Mouse (Mus musculus): Measurements from ENCODE around the gene 2310050C09Rik.

Gene 2310050C09Rik

DNA sequence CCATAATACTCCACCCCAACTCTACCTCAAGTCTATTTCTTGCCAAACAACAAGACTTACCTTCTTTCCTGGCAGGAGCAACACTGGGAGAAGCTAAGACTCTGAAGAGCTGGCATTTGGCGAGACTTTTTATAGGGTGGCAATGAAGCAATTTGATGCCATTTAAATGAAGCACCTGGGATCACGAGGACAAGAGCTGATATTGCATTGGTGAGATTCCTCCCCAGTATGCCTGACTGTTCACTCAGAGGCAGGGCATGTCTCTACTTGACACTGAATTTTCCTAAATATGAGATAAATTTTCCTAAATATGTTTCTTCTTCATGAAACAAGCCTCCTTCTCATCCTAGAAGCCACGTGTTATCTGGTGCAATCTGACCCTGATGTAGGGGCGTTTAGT, at the start of gene 2310050C09Rik:
TSS of gene 2310050C09Rik (minus strand) at position 101 of the 400 bp plus-strand sequence.
- DNase-seq (ENCODE audit: low spot score in 2 of 2) = no peak

DNA sequence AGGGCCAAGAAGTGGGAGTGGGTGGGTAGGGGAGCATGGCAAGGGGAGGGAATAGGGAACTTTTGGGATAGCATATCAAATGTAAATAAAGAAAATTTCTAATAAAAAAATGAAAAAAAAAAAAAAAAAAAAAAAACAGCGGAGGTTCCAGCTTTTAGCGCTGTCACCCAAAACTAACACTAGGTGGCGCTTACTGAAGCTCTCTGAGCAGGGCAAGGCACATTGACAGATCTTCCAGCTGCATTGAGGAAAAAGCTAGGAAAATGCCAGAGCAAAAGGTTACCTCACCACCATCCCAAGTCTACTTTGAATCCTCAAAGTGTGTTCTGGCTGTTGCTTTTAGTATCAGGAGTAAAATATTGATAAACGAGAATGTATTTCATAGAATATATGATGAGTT, 37.6 kb upstream of the 2310050C09Rik start:
- DNase-seq (ENCODE audit: low spot score in 2 of 2) = no peak

DNA sequence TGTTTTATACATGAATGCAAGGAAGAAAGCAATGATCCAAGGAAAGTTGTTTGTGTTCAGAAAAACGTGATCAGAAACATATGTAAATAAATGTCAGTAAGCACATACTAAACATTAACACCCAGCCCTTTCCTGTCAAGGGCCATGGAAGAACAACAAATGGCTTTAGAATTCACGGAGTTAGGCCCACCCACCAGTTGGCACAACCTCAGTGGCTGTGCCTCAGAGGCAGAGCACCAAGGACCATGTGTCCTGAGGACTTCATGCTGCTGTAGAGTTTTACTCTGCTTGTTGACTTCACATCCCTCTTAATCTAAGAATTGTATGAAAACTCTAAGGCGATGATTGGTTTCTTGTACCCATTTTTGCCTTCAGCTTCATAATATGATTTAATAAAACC, 35.2 kb upstream of the 2310050C09Rik start:
- no peak for DNase-seq (ENCODE audit: low spot score in 2 of 2)

DNA sequence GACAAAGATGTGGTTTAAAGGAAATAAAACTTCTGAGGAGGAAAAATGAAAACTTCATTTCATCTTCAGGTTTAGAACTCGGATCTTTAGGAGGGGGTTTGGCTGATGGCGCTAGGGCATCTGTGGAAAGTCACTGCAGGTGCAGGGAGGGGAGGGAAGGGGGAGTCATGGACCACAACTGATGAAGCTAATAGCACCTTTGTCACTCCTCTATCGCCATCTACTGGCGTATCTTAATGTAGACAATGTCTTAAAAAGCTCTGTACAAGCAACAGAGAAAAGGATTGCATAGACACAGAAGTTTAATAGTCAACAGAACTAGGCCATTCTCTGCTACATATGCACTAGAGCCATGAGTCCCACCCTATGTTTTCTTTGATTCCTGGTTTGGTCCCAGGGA, 33.6 kb upstream of the 2310050C09Rik start:
- no peak for DNase-seq (ENCODE audit: low spot score in 2 of 2)

DNA sequence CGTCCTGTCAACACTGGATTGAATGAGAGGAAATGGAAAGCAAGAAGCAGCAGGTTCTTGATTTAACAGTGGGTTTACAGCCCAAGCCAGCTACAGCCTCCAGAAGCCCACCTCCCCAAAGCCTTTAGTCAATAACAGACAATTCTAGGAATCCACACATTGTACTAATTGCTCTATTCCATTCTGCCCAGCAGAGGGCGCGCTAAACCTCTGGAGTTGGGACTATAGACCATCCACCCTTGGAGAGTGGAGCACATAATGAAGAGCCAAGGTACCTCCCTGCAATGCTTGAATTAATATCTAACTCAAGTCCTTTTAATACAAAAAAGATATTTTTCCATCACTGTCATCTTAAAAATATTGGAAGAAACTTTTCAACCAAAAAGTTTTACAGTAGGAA, 33.0 kb upstream of the 2310050C09Rik start:
- DNase-seq (ENCODE audit: low spot score in 2 of 2) = peak in 1 of 2 experiments; percentile 26

DNA sequence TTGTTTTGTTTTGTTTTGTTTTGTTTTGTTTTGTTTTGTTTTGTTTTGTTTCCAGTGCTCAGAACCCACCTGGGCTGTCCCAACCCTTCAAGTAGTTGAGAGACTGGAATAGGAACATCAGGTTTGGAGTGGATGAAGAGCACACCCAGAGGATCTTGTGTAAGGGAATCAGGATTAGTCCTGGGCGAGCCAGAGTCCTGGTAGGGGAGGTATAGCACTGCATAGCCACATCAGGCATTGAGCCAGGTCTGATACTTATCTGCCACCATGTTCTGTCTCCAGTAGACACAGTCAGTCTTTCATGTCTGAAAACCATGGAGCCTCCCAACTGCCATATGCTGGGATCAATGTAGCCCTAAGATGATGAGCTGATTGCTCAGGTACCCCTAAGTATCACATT, 24.5 kb upstream of the 2310050C09Rik start:
- DNase-seq (ENCODE audit: low spot score in 2 of 2) = no peak

DNA sequence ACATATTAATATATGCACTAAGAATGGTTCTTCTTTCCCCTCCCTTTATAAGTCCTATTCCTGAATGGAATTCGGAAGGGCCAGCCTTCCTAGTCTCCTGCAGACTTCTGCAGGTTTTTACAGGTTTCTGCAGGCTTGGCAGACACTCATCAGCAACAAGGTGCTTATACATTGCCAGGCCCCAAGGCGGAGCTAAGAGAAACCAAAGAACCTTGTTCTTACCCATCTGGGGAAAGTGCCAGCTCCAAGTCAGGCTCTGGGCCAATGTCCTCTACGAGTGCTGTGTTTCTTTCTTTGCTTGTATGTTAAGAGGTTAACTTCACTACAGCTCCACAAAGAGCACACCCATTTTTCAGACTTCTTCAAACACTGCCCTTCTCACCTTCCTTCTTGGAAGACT, 24.0 kb upstream of the 2310050C09Rik start:
- no peak for DNase-seq (ENCODE audit: low spot score in 2 of 2)

DNA sequence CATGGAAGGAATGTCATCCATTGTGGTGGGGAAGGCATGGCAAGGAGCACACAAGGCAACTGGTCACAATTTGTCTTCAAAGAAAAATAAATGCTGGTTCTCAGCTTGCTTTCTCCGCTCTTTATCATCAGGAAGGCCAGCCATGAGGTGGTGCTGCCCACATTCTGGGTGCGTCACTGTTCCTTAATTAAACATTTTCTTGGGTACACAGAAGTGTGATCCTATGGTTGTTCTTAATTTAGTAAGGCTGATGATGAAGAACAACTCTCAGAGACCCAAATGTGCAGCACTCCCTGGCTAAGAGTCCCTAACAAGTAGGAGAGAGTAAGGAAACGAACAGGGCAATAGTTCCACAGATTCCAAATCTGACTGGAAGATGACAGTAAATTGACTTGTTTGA, 4.2 kb upstream of the 2310050C09Rik start:
- DNase-seq (ENCODE audit: low spot score in 2 of 2) = no peak

DNA sequence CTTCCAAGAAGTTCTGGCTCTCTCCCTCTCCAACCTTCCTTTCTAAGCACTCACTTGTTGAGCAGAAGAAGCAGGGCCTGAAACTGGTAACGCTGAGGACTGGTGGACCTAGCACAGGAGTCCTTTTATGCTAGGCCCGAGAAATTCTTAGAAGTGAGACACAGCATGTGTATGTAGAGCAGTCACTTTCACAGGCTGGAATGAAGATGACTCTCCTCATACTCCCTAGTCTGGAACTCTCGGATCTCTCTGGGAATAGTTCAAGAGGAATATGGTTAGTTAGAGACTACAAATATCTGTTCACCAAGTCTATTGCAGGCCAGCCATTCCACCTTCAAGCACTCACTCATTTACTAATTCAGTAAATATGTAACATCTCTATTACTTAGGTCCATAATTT, 18.8 kb downstream of the 2310050C09Rik start, which contains the start of gene Lce1l:
TSS of gene Lce1l (minus strand) at position 101 of the 400 bp plus-strand sequence.
- no peak for DNase-seq (ENCODE audit: low spot score in 2 of 2)

DNA sequence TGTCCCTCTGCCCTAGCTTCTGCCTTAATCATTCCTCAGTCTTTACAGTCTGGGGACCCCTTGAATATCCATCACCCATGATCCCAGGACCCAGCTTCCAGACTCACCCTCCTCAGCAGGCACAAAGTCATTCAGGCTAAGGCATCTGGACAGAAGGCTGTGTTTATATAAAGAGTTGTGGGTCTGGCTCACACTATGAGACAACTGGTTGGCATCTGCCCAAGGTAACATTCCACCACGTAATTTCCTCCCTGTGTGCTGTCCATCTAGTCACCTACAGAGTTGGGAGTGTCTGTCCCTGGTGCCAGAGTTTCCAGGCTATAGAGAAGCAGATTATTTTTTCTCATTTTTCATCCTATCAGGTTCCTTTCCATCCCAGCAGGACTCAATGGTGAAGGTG, 42.9 kb downstream of the 2310050C09Rik start, which contains the start of gene Kprp:
TSS of gene Kprp (minus strand) at position 140 of the 400 bp plus-strand sequence.
- no peak for DNase-seq (ENCODE audit: low spot score in 2 of 2)

DNA sequence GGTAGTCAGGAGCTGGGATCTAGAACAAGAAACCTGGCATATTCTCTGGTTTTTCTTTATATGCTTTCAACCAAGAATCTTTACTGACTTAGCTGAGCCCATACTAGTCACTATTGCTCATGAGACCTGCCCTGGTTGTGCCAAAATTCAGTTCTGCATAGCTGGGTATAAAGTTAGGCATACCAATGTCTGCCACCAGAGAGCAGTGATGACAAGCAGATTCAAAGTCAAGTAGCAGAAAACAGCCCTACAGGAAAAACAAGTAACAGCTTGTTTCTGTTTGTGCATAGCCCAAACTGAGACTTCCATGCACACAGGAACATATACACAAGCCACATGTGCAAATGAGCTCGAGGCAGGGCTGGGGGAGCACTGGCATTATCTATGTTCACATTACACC, 44.2 kb downstream of the 2310050C09Rik start:
- no peak for DNase-seq (ENCODE audit: low spot score in 2 of 2)
